Mouse (Mus musculus): ENCODE data around the gene Lrtm1. TPM values are rescaled to one million over a fixed set of nuclear protein-coding genes. Genes with fewer than 3 reads are reported as not detected.

The Lrtm1 gene
- polyA plus RNA-seq, 1 experiment = not detected

- Histone ChIP-seq H3K4me1 (ENCODE audit: control insufficient read depth, insufficient read depth, low read length) (no peaks in the 10 kb centered on the region), H3K27ac (ENCODE audit: insufficient read depth, low read depth, low read length) (no peak overlapping the region), H3K4me3 (ENCODE audit: insufficient read depth, low read length) (no peak overlapping the region)
- no peak for TF ChIP-seq CTCF (IDR thresholded peaks at IDR 0.05; ENCODE audit: low read depth, low read length)
- TF ChIP-seq POLR2A (IDR thresholded peaks at IDR 0.05; ENCODE audit: borderline replicate concordance, low read depth, low read length) = no peak
Observed at GRCm38 (mm10) chr14:29013161-29013560, 4.8 kb upstream of the Lrtm1 start.

- TF ChIP-seq CTCF (IDR thresholded peaks at IDR 0.05; ENCODE audit: low read depth, low read length) (no peak), POLR2A (IDR thresholded peaks at IDR 0.05; ENCODE audit: borderline replicate concordance, low read depth, low read length) (no peak)
- Histone ChIP-seq H3K27ac (ENCODE audit: insufficient read depth, low read depth, low read length) (no peak overlapping the region), H3K4me3 (ENCODE audit: insufficient read depth, low read length) (no peak overlapping the region), H3K4me1 (ENCODE audit: control insufficient read depth, insufficient read depth, low read length) (no peaks in the 10 kb centered on the region)
Observed at GRCm38 (mm10) chr14:29014680-29015079, 3.3 kb upstream of the Lrtm1 start.

GRCm38 (mm10) chr14:29015896-29016295, 2.1 kb upstream of the Lrtm1 start:
- Histone ChIP-seq H3K27ac (ENCODE audit: insufficient read depth, low read depth, low read length) (no peak overlapping the region), H3K4me3 (ENCODE audit: insufficient read depth, low read length) (no peak overlapping the region), H3K4me1 (ENCODE audit: control insufficient read depth, insufficient read depth, low read length) (no peaks in the 10 kb centered on the region)
- TF ChIP-seq CTCF (IDR thresholded peaks at IDR 0.05; ENCODE audit: low read depth, low read length) (no peak), POLR2A (IDR thresholded peaks at IDR 0.05; ENCODE audit: borderline replicate concordance, low read depth, low read length) (no peak)

DNA sequence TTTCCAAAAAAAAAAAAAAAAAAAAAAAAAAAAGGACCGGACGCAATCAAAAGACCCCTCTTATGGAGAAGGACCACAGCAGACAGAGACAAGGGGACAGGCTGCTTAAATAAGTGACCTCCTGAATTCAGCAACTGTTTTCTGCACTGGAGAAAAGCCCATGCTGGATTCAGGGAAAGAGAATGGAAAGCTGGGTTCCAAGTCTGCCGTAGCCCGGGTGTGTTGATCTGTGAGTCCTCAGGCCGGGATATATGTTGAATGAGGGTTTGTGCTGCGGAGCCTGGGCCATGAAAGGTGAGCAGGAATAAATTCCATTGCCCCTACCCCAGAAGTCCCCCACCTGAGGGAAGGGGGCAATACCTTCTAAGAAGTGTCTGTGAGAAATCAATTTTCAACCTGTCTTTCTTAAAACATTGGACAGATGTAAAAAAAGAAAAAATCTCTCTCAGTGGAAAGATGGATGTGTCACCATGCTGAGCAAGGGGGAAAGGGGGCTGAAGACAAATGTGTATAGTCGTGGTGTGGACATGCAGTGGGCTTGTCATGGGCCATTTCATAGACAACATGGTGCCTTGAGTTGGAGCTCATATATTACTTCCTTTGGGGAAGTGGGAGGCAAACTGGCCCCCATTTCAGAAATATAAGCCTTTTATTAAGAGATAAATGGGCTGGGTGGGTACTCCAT, 450 bp downstream of the Lrtm1 start:
- TF ChIP-seq POLR2A (IDR thresholded peaks at IDR 0.05; ENCODE audit: borderline replicate concordance, low read depth, low read length) (no peak), CTCF (IDR thresholded peaks at IDR 0.05; ENCODE audit: low read depth, low read length) (no peak)
- H3K4me3 ChIP-seq (ENCODE audit: insufficient read depth, low read length) = no peak overlapping the region
- no peaks in the 10 kb centered on the region for H3K4me1 ChIP-seq (ENCODE audit: control insufficient read depth, insufficient read depth, low read length)
- no peak overlapping the region for H3K27ac ChIP-seq (ENCODE audit: insufficient read depth, low read depth, low read length)

GRCm38 (mm10) chr14:29021295-29021694, 3.3 kb downstream of the Lrtm1 start:
- H3K4me3 ChIP-seq (ENCODE audit: insufficient read depth, low read length) = no peak overlapping the region
- H3K4me1 ChIP-seq (ENCODE audit: control insufficient read depth, insufficient read depth, low read length) = no peaks in the 10 kb centered on the region
- TF ChIP-seq CTCF (IDR thresholded peaks at IDR 0.05; ENCODE audit: low read depth, low read length) = no peak
- no peak for TF ChIP-seq POLR2A (IDR thresholded peaks at IDR 0.05; ENCODE audit: borderline replicate concordance, low read depth, low read length)
- no peak overlapping the region for H3K27ac ChIP-seq (ENCODE audit: insufficient read depth, low read depth, low read length)

DNA sequence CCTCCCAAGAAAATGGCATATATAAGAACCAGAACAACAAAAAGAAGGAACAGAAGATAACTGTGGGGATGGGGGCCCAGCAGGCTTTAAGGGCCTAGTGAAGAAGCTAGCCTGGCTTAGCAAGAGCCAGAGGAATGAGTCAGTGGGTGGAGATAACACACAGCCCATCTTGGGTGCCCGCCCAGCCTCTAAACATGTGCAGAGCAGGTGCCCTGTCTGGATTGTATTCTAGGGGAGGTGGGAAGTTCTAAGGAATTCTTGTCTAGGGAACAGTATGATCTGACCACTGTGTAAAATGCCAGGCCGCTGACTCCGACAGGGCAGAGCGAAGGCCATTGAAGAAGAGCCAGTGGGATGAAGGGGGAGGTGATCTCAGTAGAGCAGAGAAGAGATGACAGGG, 5.2 kb downstream of the Lrtm1 start:
- Histone ChIP-seq H3K4me3 (ENCODE audit: insufficient read depth, low read length) (no peak overlapping the region), H3K27ac (ENCODE audit: insufficient read depth, low read depth, low read length) (no peak overlapping the region), H3K4me1 (ENCODE audit: control insufficient read depth, insufficient read depth, low read length) (no peaks in the 10 kb centered on the region)
- no peak for TF ChIP-seq CTCF (IDR thresholded peaks at IDR 0.05; ENCODE audit: low read depth, low read length)
- no peak for TF ChIP-seq POLR2A (IDR thresholded peaks at IDR 0.05; ENCODE audit: borderline replicate concordance, low read depth, low read length)

GRCm38 (mm10) chr14:29025335-29025734, 7.3 kb downstream of the Lrtm1 start:
- no peak for TF ChIP-seq POLR2A (IDR thresholded peaks at IDR 0.05; ENCODE audit: borderline replicate concordance, low read depth, low read length)
- no peak for TF ChIP-seq CTCF (IDR thresholded peaks at IDR 0.05; ENCODE audit: low read depth, low read length)

GRCm38 (mm10) chr14:29027276-29027675, 9.3 kb downstream of the Lrtm1 start:
- TF ChIP-seq POLR2A (IDR thresholded peaks at IDR 0.05; ENCODE audit: borderline replicate concordance, low read depth, low read length) (no peak), CTCF (IDR thresholded peaks at IDR 0.05; ENCODE audit: low read depth, low read length) (no peak)
- Histone ChIP-seq H3K27ac (ENCODE audit: insufficient read depth, low read depth, low read length) (no peak overlapping the region), H3K4me3 (ENCODE audit: insufficient read depth, low read length) (no peak overlapping the region), H3K4me1 (ENCODE audit: control insufficient read depth, insufficient read depth, low read length) (no peaks in the 10 kb centered on the region)

More at GRCm38 (mm10) chr14:29025335-29025734, 7.3 kb downstream of the Lrtm1 start:
- no peak overlapping the region for H3K4me3 ChIP-seq (ENCODE audit: insufficient read depth, low read length)
- H3K27ac ChIP-seq (ENCODE audit: insufficient read depth, low read depth, low read length) = no peak overlapping the region
- no peaks in the 10 kb centered on the region for H3K4me1 ChIP-seq (ENCODE audit: control insufficient read depth, insufficient read depth, low read length)

DNA sequence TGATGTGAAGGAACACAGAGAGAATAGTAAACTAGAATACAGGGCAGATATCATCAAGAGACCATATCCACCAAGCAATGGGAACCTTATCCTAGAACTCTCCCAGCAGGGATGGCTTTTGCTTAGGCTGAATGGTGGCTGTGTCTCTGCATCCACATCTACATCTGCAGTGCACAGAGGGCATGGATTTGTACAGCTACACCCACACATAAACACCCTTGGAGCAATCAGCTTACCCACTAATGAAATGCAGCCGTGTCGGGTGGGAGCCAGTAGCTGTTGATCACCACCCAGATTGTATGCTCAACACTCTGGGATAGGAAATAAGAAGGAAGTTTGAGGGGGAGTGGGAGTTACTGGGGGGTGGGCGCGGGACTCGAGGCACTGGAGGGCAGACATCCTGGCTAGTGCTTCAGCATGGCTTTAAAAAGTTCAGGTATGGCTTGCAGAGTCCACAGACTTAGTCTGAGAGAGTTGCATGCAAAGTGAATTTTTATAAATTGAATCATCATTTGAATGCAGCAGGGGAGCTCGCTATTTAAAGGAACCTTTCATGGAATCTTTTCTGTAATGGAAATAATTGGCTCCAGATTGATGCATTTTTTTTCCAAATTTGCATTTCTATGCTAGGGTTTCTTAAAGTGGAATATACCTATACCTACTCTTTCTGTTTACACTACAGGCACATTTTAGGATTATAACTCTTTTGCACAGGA, 10.5 kb downstream of the Lrtm1 start:
- H3K4me1 ChIP-seq (ENCODE audit: control insufficient read depth, insufficient read depth, low read length) = no peaks in the 10 kb centered on the region
- no peak overlapping the region for H3K4me3 ChIP-seq (ENCODE audit: insufficient read depth, low read length)
- no peak overlapping the region for H3K27ac ChIP-seq (ENCODE audit: insufficient read depth, low read depth, low read length)
- TF ChIP-seq POLR2A (IDR thresholded peaks at IDR 0.05; ENCODE audit: borderline replicate concordance, low read depth, low read length) (no peak), CTCF (IDR thresholded peaks at IDR 0.05; ENCODE audit: low read depth, low read length) (no peak)

- Histone ChIP-seq H3K4me3 (ENCODE audit: insufficient read depth, low read length) (no peak overlapping the region), H3K4me1 (ENCODE audit: control insufficient read depth, insufficient read depth, low read length) (no peaks in the 10 kb centered on the region), H3K27ac (ENCODE audit: insufficient read depth, low read depth, low read length) (no peak overlapping the region)
- TF ChIP-seq CTCF (IDR thresholded peaks at IDR 0.05; ENCODE audit: low read depth, low read length) (no peak), POLR2A (IDR thresholded peaks at IDR 0.05; ENCODE audit: borderline replicate concordance, low read depth, low read length) (no peak)
Observed at GRCm38 (mm10) chr14:29029107-29029469, 11.1 kb downstream of the Lrtm1 start.

All from bone marrow macrophage, adult 2 months (primary cell).